Mouse (Mus musculus) spleen, postnatal 36 days (tissue): ENCODE results near the gene Brat1.
A peak's percentile ranks its signal among the peaks of the same experiment; 100 is the strongest.

ENCODE experiments used
- DNase-seq, 2 experiments: peaks; one replicate each; pipeline ENCODE4 v3.0.0; 2022; ENCODE audit warnings: low spot score in 2 of 2, mixed read lengths in 1 of 2

Brat1 gene

DNA sequence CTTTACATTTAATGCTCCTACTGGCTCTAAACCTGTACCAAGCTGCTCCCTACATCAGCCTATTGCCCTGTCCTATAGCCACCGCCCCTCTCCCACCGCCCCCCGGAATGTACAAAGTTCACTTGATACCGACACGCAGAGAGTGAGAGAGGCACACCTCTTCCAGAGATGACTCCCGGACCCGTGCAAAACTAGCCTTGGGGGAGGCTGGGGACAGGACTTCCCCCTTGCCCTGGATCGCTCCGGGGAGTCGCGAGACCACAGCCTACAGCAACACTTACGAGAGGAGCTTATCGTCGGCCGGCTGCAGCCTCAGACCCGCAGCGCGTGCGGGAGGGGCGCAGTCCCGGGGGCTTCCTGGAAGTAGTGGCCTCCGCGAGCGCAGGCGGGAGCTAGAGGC, 3.1 kb upstream of the Brat1 start:
- no peak for DNase-seq

DNA sequence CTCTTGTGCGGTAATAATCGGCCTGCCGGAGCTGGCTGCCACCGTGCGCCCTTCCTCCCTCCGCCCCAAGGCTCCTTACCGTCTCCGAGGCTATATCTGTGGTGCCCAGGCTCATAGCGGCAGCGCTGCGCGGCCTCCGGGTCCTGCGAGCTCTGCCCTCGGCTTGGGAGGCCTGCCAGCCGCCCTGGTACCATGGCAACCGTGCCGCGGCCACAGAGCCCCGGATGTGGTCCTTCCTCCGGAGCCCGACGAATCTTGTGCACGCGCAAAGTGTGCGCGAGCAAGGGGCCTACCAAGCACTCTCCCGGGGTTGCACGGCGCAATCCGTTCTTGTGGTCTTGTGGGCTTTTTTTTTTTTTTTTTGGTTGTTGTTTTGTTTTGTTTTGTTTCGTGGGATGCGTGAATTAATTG, 2.7 kb upstream of the Brat1 start, which contains the start of gene Iqce:
TSS of gene Iqce (minus strand) at position 276 of the 411 bp plus-strand sequence.
- DNase-seq = peak; percentile 94

DNA sequence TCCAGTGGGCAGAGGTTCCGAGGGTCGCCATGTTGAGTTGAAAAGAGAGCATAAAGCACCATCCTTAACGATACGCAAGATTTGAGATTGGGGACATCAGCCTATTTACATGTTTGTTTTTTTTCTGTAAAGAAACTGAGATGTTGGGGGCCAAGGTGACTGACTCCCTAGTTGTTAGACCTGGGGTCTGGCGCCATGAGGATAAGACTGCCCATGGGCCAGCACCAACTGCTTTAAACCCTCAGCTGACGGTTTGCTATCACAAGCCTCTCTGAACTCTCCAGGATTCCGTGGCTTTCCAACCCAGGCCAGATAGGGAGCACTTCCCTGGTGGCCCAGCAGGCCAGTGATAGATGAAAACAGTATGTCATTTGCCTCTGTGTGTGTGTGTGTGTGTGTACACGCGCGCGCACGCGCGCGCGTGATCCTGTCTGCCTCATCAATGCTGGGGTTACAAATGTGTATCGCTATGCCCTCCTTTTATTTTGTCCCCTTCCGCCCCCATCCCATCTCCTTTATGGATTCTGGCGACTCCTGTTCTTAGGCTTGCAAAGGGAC, 2.1 kb upstream of the Brat1 start:
- no peak for DNase-seq

DNA sequence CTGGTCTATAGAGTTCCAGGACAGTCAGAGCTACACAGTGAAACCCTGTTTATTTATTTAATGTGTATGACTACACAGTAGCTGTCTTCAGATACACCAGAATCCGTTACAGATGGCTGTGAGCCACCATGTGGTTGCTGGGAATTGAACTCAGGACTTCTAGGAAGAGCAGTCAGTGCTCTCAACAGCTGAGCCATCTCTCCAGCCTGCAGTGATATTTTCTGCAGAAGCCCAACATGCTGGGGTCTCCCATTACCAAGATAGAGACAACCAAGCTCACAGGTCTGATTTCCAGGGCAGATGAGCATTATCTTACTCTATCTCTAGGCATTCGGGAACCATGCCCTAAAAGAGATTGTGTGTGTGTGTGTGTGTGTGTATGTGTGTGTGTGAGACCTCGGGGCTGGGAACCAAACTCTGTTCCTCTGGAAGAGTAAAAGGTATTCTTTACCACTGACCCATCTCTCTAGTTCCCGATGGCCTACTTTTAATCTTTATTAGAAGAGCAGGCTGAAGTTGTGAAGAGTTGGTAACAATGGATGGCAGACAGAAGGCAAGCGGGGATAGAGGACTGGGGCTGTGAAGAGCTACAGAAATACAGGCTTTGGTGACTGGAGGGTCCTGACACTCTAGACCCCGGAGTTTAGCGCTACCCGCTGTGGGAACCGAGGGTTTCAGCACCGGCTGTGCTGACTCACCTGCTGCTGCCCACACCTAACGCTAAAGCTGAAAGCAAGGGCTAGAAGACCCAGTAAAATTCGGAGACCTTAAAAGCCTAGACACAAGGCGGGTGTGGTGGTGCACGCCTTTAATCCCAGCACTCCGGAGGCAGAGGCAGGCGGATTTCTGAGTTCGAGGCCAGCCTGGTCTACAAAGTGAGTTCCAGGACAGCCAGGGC, 1.1 kb upstream of the Brat1 start:
- no peak for DNase-seq

DNA sequence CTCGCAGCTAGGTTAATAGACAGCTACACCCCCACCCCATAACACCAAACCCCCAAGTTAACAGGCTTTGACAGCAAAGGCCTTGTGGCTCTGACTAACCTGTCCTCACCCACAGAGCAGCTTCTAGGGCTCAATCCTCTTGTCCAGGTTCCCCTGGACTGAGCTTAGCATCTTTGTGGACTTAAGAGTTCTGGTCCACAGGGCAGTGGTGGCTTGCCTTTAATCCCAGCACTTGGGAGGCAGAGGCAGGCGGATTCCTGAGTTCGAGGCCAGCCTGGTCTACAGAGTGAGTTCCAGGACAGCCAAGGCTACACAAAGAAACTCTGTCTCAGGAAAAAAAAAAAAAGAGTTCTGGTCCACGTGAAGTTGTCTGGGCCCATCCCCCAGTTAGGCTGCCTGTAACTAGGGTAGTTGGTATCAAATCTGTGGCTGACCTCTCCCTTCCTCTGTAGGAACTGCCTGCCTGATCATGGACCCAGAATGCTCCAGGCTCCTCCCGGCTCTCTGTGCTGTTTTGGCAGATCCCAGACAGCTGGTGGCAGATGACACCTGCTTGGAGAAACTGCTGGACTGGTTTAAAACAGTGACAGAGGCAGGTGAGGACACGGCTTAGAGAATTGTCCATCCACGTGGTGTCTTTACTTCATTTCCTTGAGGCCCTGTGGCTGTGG, 825 bp downstream of the Brat1 start:
- no peak for DNase-seq

DNA sequence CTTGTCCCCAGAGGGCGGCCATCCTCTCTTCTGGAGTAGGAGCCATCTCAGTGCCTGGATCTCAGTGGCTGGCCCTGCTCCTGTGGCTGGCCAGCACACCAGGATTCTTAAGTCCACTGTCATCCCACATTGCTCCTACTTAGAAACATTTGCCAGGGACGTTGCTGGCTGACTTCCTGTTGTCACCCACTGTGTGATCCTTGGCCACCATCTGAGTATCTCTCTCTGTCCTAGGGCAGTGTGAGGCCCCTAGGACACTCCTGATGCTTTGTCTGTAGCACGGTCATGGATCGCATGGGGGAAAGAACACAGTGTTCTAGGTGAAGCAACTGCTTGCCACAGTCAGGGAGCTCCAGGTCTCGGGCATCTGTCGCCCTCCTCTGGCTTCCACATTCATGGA, 5.5 kb downstream of the Brat1 start:
- no peak for DNase-seq

DNA sequence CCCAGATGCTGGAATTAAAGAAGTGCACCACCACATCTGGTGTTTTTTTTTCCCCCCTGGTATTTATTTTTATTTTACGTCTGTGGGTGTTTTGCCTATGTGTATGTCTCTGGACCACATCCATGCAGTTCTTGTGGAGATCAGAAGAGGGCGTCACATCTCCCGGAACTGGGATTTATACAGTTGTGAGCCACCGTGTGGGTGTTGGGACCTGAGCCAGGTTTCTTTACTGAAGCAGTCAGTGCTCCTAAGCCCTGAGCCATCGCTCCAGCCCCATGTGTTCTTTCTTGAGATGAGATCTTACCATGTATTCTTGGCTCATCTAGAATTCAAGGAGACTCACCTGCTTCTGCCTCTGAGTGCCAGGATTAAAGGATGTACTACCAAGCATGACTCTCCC, 6.2 kb downstream of the Brat1 start:
- no peak for DNase-seq

DNA sequence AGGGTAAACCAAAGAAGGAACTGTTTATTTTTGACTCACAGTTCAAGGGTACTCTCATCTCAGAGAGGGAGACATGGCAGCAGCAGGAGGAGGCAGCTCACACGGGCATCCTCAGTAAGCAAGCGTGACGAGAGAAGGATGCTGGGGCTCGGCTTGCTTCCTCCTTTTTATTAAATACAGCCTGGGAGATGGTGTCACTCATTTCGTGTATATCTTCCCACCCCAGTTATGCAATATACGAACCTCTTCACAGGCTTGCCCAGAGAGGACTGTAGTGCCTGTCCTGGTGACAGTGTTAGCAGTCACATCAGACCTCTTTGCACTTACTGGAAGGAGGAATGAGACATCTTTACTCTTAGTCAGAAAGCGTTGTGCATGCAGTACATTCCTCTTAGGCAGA, 16.0 kb downstream of the Brat1 start:
- DNase-seq = no peak

DNA sequence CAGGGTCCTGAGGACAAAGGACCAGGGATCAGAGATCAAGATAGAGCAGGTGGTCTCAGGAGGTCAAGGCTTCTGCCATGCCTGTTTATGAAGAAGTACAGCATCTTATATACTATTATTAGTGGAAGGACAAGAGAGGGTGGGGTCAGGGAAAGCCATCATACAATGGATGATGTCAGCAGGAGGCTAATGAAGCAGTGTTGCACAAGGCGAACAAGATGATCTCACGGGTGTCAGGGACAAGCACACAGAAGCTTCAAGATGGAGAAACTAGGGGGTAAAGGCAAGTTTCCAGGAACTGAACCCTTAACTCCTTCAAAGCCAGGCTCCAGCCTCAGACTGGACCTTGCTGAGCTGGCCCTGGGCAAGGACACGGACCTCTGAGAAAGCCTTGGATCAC, 17.3 kb downstream of the Brat1 start:
- DNase-seq = no peak

DNA sequence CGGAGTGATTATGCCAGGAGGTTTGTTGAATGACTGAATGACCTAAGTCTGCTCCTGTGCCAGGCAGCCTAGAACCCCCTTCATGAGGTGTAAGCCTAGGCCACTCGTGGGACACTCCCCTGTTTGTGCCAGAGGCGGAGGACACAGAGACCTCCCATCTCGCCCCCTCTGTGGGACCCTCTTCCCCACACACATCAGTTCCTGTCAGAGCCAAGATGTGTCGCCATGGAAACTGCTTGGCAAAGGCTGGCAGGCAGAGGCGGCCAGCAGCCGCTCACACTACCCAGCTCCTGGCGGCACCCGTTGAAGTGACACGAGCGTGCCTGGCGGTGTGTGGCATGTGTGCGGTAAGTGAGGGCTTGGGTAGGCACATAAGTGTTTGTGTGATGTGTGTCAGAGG, 19.0 kb downstream of the Brat1 start, which contains the start of gene Amz1:
TSS of gene Amz1 (plus strand) at position 306 of the 400 bp plus-strand sequence.
- DNase-seq = no peak

DNA sequence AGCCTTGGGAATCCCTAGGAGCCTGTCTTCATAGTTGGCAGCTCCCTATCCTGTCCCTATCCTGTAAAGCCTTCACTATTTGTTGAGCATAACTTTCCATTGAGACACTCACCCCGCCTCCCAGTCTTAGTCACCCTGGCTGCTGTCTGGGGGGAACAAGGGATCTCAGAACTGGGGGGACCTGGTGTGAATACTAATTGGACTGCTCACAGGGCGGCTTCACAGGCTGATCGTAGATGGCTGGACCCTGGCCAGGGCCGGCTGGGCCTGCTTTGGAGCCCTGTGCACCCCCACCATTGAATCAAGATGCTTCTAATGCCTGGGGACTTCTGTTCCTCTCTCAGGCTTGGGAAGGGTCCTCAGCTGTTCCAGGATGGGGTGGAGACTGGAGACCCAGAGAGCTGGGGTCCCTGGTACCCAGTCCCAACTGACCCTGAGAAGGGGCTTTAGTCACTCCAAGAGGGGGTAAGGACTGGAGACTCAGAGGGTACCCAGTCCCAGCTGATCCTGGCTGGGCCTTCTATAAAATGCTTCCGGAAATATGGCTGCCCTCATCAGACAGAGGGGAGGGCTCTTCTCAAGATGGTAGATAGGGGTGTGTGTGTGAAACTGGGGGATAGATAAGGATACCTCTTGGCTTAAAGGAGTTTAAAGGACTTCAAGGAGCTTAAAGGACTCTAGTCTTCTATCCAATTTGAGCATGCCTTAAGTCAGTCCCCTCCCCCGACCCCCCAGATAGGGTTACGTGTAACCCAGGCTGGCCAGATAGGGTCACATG, 21.4 kb downstream of the Brat1 start:
- DNase-seq = no peak

DNA sequence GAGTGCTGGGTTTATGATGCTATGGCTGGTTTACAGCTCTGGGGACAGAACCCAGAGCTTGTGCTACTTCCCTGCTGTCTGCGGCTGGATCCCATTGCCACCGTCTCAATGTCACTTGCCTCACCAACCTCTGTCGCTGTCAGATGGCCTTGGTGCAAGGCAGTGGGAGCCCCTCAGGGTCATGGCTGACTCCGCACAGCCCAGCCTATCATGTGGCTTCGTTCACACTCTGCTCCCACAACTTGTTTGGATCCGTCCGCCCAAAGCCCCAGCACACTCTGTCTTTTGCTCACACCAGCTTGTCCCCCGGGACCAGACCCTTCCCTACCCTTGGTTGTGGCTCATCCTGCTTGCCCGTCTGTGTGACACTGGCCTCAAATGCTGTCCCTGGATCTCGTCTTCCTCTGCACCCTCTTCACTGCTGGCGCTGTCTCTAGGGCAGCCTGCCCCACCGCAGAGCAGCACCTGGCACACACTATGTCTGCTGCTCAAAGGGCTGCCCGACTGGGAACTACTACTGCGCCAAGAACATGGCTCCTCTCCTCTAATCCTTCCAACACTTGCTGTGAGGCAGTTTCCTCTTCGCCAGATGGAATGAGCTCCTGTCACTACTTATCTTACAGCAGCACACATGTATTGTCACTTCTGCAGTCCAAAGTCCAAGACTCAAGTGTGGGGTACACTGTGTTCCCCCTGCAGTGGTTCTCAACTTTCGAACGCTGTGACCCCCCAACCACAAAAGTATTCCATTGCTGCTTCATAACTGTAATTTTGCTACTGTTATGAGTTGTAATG, 22.3 kb downstream of the Brat1 start:
- no peak for DNase-seq

DNA sequence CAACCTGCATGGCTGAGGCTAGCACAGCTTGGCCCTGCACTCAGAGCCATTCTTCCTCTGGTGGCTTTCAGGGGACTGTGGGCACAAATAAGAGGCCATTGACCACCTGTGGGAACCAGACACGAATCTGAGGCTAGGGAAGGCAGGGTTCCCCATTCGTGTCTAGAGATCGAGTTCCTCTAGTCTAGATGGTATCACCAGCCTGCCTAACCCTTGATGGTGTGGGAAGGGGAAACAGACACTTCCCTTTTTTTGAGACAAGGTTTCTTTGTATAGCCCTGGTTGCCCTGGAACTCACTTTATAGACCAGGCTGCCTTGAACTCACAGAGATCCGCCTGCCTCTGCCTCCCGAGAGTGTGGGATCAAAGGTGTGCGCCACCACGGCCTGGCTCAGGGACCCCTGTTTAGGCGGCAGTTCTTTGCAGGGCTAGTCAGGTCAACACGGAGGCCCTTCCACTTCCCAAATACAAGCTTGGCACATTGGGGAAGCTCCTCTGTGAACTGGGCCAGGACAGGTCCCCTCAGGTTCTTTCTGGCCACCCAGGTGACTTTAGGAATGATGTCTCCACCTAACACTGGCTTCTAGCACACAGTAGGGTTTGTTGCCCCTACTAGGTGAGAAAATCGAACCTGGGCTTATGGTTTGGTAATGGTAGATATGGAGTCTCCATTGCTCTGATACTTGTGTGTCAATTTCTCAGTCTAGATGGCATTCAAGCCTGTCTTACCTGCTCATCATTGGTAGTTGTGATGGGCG, 26.4 kb downstream of the Brat1 start:
- DNase-seq = peak; percentile 60 to 62

DNA sequence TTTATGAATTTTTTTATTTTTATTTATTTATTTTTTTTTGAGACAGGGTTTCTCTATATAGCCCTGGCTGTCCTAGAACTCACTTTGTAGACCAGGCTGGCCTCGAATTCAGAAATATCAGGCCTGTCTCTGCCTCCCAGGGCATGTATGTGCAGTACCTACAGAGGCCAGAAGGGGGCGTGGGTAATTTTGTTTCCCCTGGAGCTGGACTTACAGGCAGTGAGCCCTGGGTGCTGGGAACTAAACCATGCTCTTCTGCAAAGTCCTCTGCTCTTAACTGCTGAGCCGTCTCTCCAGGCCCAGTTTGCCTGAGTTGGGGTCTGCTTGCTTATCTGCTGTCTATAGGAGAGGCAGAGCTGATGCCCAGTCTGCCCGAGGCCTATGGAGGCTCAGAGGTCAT, 27.4 kb downstream of the Brat1 start:
- no peak for DNase-seq

DNA sequence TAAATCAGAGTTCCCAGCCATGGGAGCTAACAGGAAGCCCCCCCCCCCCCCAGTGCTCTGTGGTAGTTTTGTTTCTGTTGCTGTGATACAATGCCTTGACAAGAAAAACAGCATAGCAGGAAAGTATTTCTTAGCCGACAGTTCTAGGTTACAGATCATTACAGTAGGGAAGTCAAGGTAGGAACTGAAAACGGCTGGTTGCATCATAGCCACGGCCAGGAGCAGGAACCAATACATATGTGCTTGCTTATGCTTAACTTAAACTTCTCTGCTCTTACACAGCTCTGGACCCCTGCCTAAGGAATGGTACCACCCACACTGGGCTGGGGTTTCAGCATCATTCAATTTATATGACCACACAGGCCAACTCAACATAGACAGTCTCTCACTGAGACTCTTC, 28.5 kb downstream of the Brat1 start:
- DNase-seq = peak; percentile 49 to 55

DNA sequence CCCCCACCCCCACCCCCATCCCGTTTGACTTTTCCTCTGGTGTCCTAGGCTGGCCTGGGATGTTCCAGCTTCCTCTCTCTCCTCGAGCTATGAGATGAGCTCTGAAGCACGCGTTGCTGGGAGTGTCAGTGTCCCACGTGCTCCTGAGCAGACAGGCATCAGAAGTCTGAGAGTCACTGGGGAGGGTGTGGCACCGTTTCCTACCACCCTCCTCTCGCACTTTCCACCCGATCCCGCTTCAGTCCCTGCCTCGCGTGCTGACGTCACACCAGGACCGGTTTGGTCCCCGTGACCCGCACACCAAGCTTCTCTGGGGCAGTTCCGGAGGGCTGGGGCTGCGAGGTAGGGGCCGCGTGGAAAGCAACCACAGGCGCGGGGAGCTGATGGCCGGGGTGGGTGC, 30.5 kb downstream of the Brat1 start:
- DNase-seq = peak; percentile 40 to 48

DNA sequence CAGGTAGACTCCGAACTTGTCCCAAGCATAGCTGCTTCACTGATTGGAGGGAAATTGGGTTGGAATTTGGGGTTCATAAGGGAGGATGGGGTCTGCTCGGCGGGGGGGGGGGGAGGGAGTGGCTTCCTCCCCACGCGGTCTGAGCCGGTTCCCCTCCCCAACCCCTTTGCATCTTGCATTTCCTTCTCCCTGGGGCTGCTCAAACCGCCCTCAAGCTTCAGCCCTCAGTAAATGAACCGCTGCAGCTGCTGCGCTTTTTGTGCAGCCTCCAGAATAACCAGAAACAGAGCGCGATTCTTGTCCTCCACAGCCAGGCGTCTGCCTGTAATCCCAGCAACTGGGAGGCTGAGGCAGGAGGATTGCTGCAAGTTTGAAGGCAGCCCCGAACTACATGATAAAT, 31.4 kb downstream of the Brat1 start:
- peak; percentile 50 to 51 for DNase-seq

DNA sequence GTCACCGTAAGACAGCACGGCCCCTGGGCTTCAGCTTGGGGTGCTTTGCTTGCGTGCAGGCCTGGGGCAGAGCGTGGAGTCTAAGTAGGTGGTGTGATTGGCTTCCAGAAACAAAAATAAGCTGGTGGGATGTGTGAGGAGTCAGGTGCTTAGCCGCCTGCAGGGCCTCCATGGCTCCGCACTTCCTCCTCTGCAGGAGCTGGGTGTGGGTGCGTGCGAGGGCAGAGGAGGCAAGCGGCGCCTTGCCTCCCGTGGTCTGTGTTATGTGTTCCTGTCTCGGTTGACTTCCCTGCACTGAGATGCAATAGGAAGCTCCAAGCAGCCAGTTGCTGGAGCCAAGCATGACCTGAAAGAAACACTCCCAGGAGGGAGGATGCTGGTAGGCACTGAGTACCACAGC, 35.0 kb downstream of the Brat1 start:
- DNase-seq = no peak

DNA sequence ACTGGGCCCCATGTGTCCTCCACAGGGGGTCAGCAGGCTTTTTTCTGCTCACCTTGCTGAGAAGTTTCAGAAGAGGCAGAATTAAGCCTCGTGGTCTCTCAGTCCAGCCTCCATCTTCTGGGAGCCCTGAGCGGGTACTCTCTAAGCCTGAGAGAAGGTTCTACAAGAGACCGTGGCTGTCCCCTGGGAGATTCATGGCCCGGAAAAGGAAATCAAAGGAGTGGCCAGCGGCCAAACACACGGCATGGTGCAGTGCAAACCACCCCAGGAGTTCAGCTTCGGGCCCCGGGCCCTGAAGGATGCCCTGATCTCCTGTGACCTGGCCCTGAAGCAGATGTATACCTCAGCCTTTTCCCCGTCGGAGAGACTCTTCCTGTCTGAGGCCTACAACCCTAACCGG, 36.2 kb downstream of the Brat1 start:
- DNase-seq = no peak

DNA sequence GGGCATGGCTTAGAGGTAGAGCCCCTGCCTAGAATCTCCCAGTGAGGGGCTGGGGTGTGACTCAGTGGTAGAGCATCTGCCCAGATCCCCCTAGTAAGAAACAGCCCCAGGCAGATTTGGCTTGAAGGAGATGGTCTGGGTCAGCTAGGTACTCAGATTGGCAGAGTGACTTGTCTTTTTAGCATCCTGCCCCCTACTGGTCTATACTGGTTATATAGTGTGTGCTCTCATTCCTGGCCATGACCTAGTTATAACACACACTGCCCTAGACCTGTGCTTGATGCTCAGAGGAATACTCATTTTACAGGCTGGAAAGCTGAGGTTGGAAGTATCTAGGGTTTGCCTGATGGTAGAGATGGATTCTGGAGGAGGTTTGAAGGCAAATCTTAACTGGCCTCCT, 37.1 kb downstream of the Brat1 start:
- peak in 1 of 2 experiments; percentile 48 for DNase-seq
